Mouse (Mus musculus) embryo, embryonic 11.5 days (tissue): ENCODE results near the gene Arhgef3.
"Not testable (repeated sequence)": the region's sequence is repeated elsewhere in the genome, so short reads cannot be mapped to it uniquely, and the experiment has no call there.

Experiments
- DNase-seq: peaks from one replicate; pipeline ENCODE4 v3.0.0-alpha.2; 2012; ENCODE audit warnings: low read depth, low spot score

Gene Arhgef3

DNA sequence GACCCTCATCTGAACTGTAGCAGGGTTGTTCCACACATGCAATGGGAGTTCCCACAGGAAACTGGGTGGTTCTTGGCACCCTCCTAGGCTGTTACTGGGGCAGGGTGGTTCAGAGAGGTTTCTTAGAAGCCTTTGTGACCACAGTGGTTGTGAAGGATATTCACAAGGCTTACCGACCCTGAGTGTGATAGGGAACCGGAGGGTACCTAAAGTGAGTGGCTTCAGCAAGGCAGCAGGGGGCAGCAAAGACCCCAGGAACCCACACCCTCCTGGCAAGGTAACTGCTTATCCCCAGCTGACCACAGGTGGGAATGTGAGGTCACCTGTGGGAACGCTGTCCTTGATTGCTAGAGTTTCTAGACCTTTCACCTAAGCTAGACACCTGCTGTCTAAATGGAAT, 77.8 kb downstream of the Arhgef3 start:
- no peak for DNase-seq

DNA sequence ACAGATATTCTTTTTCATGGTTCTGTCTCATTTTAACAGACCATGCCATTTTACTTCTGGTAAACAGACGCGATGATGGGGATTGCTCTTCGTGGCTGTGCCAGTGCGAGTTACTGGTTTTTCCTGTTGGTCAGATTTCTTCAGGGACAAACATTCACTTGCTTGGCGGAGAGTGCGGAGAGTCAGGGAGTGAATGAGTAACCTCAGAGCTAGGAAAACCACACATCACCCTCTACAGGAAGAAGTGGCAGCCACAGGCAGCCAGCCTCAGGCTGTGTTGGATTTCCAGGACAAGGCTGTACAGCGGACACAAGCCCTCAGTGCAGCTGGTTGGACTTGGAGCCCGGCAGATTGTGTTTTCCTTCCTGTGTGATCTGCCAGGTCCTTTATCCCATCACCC, 82.3 kb downstream of the Arhgef3 start:
- no peak for DNase-seq

DNA sequence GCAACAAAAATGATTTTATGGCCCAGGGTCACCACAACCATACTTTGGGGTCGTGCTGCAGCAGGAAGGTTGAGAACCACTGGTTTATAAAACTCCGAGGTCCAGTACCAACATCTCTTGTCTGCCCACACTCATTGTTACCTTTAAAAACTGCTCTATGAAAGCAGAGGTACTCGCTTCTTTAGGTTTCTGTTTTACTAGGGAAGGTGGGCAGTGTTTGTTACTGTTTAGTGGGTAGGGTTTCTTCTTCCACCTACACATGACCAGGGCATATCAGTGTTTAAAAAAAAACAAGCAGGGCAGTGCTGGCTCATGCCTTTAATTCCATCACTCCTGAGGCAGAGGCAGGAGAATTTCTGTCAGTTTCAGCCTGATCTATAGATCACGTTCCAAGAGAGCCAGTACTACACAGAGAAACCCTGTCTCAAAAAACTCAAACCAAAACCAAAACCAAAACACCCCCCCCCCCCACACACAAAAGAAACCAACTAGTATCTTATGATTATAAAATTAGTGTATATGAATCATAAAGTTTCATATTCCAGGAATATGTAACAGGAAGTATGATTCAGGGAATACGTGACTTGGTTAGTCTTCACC, 83.9 kb downstream of the Arhgef3 start:
- DNase-seq: no peak

DNA sequence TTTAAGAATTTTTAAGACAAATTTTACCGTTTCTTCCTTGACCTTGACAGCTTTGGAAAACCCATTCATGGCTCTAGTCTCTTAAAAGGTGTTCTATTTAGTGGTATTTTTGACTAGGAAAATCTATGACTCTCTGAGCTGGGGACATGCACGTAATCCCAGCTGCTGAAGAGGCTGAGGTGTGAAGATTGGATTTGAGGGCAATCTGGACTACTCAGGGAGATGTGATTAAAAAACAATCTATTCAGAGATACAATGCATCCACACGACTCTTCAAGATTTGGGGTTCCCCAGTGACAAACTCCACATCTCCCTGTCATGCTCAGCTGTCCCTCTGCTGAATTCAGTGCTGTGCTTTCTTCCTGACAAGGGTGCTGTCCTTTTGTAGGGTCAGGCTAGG, 84.4 kb downstream of the Arhgef3 start:
- no peak for DNase-seq

DNA sequence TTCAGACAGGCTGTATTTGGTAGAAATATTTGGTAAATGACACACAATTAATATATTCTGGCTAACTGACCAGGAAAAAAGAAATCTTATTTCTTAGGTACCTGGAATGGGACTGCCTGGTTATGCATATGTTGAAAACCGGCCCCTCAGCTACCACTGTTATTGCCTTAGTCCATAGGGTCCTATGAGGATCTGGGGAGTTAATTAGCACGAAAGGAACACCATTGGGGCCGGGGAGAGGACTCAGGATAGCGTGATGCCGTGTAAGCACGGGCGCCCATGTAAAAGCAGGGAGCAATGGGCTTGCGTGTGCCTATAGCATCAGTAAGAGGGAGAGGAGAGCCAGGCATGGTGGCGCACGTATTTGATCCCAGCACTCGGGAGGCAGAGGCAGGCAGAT, 85.2 kb downstream of the Arhgef3 start:
- no peak for DNase-seq

DNA sequence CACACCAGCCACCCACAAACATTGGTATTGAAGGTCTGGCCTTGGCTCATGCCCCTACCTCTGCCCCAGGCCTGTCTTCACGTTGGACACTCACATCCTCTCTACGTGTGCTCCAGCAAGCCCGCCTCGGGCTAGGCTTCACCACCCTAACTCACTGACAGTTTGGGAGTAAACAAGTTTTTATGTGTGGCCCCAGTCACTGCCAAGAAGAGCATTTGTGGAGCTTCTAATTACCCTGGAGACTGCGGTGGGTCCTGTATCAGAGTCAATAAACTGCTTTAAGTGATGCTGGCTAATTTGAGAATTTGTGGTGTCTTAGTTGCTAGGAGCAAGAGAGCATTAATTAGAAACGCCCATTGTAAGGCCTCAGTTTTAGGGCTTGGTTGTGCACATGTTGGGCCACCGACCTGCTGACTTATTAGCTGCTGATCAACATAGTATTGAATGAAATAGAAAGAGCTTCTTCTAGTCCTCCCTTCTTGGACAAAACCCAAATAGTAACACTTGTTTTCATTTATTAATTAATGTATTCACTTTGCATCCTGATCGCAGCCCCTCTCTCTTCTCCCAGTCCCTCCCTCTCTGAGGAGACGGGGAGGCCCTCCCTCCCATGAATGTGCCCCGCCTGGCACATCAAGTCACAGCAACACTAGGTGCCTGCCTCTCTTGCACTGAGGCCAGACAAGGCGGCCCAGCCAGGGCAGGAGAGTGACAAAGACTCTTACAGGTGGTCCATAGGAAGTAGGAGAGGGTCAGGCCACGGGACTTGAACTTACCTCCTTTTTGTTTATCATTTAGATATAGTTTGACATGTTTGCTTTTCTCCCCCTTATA, 86.3 kb downstream of the Arhgef3 start:
- DNase-seq: no peak

DNA sequence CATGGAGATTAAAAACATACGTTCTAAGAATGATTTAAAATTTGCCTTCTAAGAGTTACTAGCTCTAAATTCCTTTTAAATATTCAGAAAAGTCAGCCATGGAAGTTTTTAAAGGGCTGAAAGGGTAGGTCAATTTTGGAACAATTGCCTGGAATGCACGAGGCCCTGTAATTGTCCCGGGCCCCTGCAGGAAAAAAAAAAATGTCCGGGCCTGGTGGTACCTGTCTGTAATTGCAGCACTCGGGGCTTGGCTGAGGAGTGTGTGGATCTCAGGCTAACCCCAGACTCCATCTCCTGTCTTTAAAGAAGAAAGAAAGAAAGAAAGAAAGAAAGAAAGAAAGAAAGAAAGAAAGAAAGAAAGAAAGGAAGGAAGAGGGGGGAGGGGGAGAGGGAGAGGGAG, 87.1 kb downstream of the Arhgef3 start:
- DNase-seq: no peak

DNA sequence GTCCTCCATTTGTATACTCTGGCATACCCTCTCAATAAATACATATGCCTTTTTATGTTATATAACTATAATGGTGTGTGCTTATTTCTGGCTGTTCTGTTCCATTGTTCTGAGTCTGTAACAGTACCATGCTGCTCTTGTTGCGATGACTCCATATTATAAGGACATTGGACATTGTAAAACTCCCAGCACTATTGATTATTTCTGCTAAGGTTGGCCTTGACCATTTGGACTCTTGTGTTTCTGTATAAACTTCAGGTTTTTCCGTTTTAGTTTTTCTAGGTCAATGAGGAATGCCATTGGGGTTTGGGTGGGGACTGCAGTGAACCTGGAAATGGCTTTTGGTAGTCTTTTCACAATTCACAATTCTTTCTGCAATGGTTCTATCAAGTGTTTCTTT, 90.0 kb downstream of the Arhgef3 start:
- DNase-seq: no peak

DNA sequence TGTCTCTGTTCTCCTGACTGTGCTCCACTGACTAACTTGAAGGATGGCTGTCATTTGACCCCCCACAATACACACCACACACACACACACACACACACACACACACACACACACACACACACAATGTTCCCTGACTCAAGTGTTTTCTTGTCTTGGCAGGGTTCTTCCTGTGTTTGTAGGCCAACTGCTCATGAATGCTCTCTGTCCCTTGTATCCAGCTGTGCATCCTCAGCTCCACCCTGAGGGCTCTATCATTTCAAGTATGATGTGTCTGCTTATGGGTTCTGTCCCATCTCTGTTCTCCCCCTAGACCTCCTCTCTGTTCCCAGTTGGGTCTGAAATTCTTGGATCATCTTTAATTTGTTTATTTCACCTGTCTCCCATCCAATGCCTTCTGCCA, 91.7 kb downstream of the Arhgef3 start:
- no peak for DNase-seq

DNA sequence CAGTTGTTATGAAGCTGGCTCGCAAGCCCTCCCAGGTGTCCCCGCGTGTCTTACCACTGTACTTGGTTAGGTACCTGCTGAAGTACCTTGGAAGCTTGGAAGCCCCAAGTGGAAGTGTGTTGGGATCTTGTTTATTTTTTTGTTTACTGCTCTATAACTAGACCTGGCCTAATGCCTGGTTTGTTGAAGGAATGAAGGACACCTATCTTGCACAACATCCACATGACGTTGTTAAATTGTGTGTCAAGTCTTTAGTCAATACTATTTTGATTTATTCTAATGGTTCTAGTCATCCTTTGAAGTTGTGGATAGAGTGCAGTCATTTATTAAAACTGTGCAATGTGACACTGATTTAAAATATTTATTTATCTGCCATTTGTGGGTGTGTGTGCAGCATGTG, 94.8 kb downstream of the Arhgef3 start:
- no peak for DNase-seq

DNA sequence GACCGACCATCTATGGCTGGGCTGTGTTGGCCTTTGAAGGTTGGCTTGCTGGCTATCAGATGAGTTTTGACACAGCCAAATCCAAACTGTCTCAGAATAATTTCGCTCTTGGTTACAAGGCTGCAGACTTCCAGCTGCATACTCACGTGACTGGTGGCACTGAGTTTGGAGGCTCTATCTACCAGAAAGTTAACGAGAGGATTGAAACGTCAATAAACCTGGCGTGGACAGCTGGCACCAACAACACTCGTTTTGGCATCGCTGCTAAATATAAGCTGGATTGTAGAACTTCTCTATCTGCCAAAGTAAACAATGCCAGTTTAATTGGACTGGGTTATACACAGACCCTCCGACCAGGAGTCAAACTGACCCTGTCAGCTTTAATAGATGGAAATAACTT, 96.1 kb downstream of the Arhgef3 start:
- DNase-seq: not testable (repeated sequence)

DNA sequence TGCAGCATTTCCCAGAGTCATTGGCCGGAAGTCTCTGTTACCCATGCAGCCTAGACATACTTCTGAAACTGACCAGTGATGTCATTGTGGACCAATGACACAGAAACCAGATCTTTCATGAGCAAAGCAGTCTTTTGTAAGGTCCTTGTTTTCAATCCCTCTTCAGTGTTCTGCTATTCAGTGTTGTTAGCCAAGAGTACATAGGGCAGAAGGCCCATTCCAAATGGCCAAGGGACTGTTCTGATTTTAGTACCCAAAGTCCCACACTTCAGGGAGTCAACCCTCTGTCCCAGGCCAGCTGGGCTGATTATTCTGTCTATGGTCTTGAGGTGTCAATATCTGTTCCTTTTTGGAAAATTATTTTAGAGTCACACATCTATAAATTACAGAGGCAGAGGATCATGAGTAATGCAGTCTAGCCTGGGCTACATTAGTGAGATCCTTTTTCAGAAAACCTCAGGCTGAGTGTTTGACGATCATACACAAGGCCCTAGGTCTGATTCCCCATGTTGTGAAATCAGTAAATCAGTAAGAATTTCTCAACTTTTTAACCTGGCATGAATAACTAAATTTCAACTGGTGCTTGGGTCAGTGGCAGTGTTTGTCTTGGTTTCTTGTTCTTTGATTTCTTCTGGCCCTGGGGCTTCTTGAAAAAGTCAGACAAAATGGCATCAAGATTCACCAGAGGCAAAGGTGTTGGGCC, 97.2 kb downstream of the Arhgef3 start:
- no peak for DNase-seq

DNA sequence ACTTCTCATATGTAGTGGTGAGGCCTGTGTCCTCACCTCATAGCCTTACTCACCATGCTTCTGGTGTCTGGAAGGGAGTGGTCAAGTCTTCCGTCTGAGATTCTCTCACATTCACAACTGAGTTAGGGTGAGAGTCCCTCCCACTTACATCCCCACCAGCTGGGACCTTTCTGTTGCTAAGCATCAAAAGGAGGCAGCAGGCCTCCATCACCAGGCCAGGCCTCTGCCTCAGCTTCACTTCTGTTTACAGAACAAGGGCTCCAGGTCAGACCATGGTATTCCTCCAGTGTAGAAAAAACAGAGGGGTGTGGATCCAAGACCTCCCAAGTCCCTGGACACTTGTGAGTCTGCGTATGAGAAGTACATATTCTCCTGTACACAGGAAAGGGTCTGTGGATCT, 99.5 kb downstream of the Arhgef3 start:
- DNase-seq: no peak

DNA sequence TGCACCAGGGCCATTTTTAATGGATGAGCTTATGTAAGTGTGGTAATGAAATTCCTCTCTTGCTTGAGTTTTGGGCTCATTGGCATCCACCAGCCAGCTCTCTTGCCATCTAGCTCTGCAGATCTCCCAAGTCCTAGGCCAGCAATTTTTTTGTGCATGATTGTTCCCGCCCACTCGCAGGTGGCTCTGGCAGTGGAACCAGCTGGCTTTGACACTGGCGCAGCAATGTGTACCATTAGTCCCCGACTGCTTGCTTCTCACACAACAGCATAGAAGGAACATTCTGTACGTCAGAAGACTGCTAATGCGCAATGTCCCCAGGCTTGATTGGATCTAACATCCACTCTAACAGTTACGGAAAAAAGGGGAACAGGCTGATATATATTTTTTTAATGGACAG, 105.0 kb downstream of the Arhgef3 start:
- no peak for DNase-seq

DNA sequence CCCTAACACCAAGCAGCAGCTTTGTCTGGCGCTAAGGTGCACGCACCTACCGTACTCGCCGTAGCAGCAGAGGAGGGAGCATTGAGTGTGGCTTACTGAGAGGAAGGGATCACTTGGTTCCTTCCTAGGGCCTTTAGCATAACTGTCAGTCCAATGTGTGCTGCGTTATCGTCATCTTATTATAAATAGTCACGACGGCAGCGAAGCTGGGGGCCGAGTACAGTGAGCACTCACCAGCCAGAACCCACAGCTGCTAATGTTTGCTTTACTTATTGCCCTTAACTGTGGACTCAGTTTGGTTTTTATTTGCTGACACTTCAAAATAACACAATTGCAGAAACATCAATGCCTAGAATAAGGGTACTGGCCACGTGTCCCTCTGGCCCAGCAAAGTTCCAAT, 105.6 kb downstream of the Arhgef3 start:
- DNase-seq: no peak

DNA sequence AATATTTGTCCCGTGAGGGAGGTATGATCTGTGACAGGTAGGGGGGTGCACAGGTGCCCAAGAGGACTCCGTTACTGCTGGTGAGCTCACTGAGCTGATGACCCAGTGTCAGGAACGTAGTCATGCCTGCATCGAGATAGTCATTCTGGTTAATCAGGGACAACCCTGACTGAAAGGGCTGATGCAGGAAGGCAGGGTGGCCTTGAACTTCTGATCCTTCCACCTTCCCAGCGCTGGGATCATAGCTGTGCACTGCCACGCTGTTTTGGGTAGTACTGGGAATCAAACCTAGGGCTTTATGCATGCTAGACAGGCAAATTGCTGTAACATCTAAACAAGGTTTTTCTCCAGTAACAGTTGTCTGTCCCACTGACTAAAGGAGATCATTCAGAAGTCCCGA, 109.9 kb downstream of the Arhgef3 start:
- no peak for DNase-seq

DNA sequence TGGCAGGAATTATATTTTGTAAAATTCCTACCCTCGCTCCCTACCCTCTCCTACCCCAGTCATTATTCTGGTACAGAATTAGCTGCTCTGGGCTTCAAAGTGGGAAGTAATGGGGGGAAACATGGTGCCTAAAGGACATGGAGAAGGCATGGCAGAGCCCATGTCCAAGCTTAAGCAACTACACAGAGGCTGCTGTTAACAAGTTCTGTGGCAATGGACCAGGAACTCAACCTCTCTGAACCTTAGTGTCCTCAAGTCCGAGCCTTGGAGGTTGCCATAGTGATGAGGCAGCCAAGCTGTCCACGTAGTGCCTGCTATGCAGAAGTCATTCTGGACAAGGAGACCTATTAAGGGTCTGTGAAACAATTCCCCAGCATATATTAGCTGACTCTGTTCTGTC, 111.6 kb downstream of the Arhgef3 start:
- DNase-seq: no peak

DNA sequence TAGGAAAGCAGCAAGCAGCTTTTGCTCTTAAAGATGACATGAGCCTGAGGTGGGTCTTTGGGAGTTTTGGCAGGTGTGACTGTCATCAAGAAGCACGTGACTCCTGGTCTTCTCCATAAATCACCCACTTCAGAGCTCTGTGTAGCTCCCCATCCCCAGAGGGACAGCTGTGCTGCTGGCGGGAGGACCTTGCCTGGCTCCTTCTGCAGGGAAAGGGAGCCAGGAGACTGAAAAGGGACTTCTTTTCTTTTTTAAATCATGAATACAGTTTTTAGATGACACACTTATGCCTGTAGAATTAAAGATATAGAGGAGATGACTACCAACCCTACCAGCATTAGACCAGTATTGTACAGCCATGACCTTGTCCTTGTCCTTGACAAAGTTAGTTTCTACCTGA, 113.6 kb downstream of the Arhgef3 start:
- DNase-seq: no peak

DNA sequence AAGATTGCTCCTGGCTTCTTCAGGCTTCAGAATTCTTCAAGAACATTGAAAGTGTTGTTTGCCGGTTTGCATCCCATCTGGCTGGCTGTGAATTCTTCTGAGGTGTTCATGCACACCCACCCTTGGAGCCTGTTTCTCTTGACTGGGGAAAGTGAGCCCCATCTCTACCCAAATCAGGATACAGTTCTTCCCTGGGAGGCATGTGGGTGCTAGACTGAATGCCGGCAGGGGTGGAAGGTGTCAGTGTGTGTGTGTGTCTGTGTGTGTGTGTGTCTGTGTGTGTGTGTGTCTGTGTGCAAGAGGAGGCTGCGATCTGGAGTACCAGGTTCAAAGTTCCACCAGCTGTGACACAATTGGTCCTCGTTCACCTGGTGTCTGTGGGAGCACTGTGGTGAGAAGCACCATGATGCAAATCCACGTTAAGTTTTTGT, 114.3 kb downstream of the Arhgef3 start:
- DNase-seq: no peak

DNA sequence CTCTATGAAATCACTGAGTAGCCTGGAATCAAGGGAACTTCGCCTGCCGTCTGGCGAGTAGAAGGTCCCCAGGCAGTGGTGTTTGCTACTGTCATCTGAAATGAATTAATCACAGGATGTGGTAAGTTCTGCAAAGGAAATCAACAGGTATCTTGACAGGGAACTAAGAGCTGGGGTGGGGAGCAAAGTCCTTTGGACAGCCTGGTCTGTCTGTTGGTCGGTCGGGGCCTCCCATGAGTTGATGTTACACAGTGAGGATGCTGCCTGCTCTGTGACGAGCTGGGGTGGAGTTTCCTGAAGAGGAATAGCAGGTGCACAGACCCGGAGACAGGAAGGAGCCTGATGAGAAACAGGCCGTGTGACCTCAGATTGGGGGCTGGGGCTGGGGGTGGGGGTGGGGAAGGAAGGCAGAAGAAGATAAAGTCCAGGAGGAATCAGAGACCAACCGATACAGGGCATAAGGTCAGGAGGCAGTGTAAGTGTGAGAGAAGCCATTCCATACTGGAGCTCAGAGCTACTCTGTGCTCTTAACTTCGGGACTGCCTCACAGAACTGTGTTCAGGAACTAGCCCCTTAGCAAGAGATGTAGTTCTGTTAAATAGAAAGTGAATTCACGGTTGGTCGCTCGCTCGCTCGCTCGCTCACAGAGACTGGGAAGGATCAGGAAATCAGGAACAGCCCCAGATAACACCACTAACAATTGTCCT, 114.9 kb downstream of the Arhgef3 start:
- DNase-seq: no peak

DNA sequence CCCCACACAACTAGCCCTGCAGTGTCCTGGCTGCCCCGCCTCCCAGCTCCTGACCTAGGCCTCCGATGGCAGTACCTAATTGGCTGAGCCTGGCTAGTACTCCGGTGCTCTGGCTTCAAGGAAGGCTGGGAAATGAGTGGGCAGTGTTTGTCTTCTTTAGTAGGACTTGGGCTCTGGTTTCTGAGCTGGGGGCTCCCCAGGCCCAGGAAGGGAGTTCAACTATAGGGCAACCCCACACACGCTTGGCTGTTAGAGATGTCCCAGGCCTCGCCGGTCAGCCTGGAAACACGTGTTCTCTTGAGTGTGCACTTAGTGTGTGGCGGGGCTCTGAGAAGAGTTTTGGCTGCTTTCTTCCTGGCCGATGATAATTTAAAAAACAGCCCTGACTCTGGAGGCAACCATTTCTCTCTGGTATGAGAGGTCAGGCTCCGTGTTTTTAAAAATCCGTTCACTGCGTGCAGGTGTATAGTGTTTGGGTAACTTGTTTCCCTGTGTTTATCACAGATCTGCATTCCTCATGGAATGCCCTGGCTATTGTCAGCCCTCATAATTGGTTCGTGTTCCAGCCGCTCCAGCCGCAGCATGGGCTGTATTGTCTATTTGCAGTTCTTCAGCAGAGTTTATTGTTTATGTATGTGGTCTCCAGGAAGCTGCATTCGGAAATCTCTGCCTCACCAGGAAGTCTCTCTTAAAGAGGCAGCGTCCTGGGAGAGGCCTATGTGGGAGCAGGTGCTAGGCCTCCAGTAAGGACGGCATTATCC, 115.7 kb downstream of the Arhgef3 start:
- no peak for DNase-seq

DNA sequence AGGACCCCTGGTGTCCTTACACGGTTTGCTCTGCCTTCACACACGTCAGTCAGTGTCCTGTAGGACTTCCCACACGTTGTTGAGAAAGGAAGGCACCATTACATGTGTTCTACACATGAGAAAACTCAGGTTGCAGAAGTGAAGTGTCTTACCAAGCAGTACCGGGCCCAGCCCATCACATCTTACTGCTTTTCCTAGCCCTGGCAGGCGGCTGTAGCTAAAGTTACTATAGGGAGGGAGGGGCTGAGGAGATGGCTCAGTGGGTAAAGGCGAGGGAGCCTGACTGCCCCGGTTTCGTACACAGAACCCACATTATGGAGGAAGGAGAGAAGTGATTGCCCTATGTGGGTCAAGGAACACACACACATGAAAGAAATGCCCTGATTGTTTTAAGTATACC, 116.8 kb downstream of the Arhgef3 start:
- DNase-seq: no peak
